Mouse (Mus musculus) hindbrain, embryonic 11.5 days (tissue): ENCODE measurements around the gene Atf7. TPM values are rescaled to one million over a fixed set of nuclear protein-coding genes. Genes with fewer than 3 reads are reported as not detected.

Source experiments
- ATAC-seq: fragments of 200-750 bp; cut with Nextera tagmentation; 2 replicates; pipeline ENCODE4 v1.8.0; 2017; ENCODE audit warnings: mild to moderate bottlenecking, moderate TSS enrichment, moderate library complexity; ENCODE audit not compliant: low FRiP score
- DNase-seq: peaks from one replicate; pipeline ENCODE4 v3.0.0-alpha.2; 2015; ENCODE audit warnings: low spot score
- H3K27ac ChIP-seq: fragments of 300-500 bp; sonication (generic); 2 replicates; pipeline ENCODE4 v1.5.1; 2014; ENCODE audit warnings: mild to moderate bottlenecking, low read depth, low read length
- H3K27me3 ChIP-seq: fragments of 300-500 bp; sonication (generic); 2 replicates; pipeline ENCODE4 v1.6.1; 2014; ENCODE audit warnings: mild to moderate bottlenecking, low read length, moderate library complexity, mixed read lengths; ENCODE audit not compliant: control insufficient read depth, insufficient read depth
- H3K36me3 ChIP-seq: fragments of 300-500 bp; sonication (generic); 2 replicates; pipeline ENCODE4 v1.6.1; 2014; ENCODE audit warnings: mild to moderate bottlenecking, low read length, moderate library complexity, mixed read lengths; ENCODE audit not compliant: control insufficient read depth, insufficient read depth
- H3K4me1 ChIP-seq: fragments of 300-500 bp; sonication (generic); replicated peaks from 2 replicates; pipeline ENCODE4 v1.6.1; 2014; ENCODE audit warnings: low read length, mixed read lengths; ENCODE audit not compliant: control insufficient read depth, insufficient read depth
- H3K4me2 ChIP-seq: fragments of 300-500 bp; sonication (generic); replicated peaks from 2 replicates; pipeline ENCODE4 v1.6.1; 2014; ENCODE audit warnings: mild to moderate bottlenecking, low read depth, low read length
- H3K4me3 ChIP-seq: fragments of 300-500 bp; sonication (generic); 2 replicates; pipeline ENCODE4 v1.5.1; 2014; ENCODE audit warnings: low read depth, low read length
- H3K9ac ChIP-seq: fragments of 300-500 bp; sonication (generic); 2 replicates; pipeline ENCODE4 v1.6.1; 2014; ENCODE audit warnings: low read depth, low read length
- H3K9me3 ChIP-seq: fragments of 300-500 bp; sonication (generic); 2 replicates; pipeline ENCODE4 v1.6.1; 2016; ENCODE audit warnings: low read length; ENCODE audit not compliant: control insufficient read depth
- WGBS: fragments of 180-500 bp; shearing (Covaris S2); extraction: QIAGEN DNeasy Blood & Tissue Kit; methylation state at CpG from one replicate; pipeline ENCODE4 v1.1.7; 2014; 5-methylcytosine and 5-hydroxymethylcytosine counted together
- polyA plus RNA-seq: library from polyadenylated mRNA; unstranded; fragments of >200 nt; fragmentation: Nextera tagmentation; extraction: Ambion mirVana; gene quantifications from 2 replicates; pipeline ENCODE4 v1.2.1, GENCODE M21; 2014

Gene Atf7
- polyA plus RNA-seq, 1 experiment from 2014 or later = 14.7 TPM

DNA sequence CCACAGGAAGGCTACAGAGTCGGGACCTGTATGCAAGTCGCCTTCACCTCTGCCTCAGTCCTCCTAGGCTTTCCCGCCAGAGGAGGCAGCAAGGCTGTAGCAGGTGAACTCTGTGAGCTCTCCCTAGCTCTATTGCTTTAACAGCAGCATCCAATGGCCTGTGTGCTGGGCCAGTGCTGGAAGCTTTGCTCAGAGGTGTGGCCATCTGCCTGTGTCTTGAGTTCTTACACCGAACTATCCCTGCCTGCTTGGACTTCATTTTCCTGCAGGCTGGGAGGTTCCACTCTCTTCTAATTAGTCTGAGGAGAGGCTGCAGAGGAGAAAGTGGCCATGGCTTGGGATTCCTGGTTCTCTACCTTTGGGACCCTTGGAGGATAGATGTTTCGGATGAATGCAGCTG, 113.3 kb downstream of the Atf7 start:
- Histone ChIP-seq H3K9me3 (no peaks in the 10 kb centered on the region), H3K27ac (peak overlapping the region; percentile 94), H3K4me2 (peak overlapping the region; percentile 66), H3K4me3 (no peak overlapping the region), H3K36me3 (no peaks in the 10 kb centered on the region), H3K9ac (peak overlapping the region; percentile 12; the same call in 1 of the 2 replicates), H3K27me3 (no peaks in the 10 kb centered on the region), H3K4me1 (peaks cover 12% of the 10 kb centered on the region)
- no peak for ATAC-seq
- no peak for DNase-seq
- 23% methylated on average over 5 of the region's 5 CpGs for WGBS

DNA sequence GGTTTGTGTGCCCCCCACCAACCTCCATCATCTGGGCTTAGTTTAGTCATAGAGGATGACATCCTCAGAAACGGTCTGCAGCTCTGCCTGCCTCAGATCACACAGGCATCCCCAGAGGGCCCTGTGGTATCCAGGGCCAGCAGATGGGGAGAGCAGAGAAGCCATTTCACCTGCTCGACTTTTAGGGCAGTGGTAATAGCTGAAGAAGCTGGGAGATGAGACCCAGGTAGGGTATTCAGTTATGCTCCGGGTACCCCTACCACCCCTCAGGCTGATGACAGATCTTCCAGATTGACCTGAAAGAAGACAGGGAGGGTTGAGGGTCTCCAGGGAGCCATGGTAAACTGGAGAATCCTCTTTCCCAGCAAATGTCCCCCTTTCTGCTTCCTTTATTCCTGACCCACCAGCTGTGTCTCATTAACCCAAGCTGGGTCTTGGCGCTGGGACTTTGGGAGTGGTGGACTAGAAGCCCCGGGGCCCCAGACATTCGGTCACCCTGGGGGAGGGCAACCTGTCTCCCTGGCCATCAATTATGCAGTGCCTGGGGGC, 113.9 kb downstream of the Atf7 start:
- no peaks in the 10 kb centered on the region for H3K36me3 ChIP-seq
- DNase-seq (peak; percentile 60), ATAC-seq (peak; percentile 41)
- peak overlapping the region; percentile 94 for H3K27ac ChIP-seq
- peak overlapping the region; percentile 12; the same call in 1 of the 2 replicates for H3K9ac ChIP-seq
- 8% methylated on average over 6 of the region's 6 CpGs for WGBS
- peak overlapping the region; percentile 51; the same call in 1 of the 2 replicates for H3K4me3 ChIP-seq
- peaks cover 12% of the 10 kb centered on the region for H3K4me1 ChIP-seq
- peak overlapping the region; percentile 66 for H3K4me2 ChIP-seq
- no peaks in the 10 kb centered on the region for H3K9me3 ChIP-seq
- no peaks in the 10 kb centered on the region for H3K27me3 ChIP-seq

DNA sequence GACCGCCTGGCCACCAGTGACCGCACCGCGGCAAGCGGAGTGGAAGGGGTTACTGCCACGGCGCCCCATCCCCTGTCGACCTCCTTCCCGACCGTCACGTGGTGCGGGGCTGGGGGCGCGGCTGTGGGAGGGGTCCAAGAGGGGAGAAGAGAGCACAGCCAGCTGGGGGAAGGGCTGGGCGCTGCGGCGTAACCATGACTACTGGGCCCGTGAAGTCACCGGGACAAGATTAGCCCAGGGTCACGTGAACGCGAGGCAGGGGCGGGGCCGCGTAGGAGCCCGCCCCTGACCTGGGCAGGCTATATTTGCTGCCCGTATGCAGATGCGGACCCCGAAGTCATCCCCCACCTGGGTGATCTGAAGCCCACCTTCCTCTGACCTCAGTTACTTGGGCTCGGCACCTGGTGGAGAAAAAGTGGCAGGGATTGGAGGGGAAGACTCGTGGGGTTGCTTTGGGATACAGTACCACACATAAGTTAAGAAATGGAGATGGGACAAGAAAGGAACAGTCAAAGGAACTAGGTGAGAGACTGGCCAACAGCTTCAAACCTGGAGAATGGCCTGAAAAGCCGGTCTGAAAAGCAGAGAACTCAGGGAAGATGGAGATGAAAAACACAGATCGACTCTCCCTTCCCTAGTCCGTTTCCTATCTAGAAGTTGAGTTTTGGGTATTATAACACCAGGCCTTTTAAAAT, 114.5 kb downstream of the Atf7 start:
- Histone ChIP-seq H3K4me3 (peak overlapping the region; percentile 51), H3K9me3 (no peaks in the 10 kb centered on the region), H3K27me3 (no peaks in the 10 kb centered on the region), H3K9ac (peak overlapping the region; percentile 55; the same call in 1 of the 2 replicates), H3K4me2 (peak overlapping the region; percentile 66), H3K27ac (peak overlapping the region; percentile 94), H3K4me1 (peaks cover 12% of the 10 kb centered on the region), H3K36me3 (no peaks in the 10 kb centered on the region)
- DNase-seq = peak; percentile 96
- ATAC-seq = peak; percentile 95
- 3% methylated on average over 33 of the region's 34 CpGs for WGBS

DNA sequence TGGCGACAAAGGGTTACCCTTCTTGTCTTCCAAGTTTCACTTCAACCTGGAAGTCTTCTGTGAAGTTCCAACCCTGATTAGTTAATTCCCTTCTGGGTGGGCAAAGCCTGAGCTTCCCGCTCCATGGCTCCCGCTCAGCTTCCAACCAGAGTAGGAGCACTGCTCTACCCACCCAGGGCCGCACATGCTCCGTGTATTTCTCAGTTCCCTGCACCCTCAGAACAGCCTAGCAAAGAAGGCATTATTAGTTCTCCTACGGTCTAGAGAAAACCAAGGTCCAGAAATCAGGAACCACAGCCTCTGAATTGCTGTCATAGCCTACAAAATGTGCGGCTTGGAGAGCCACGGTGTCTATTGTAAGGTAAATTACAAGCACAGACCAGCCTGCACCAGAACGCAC, 115.2 kb downstream of the Atf7 start:
- H3K4me3 ChIP-seq = peak overlapping the region; percentile 51
- H3K27ac ChIP-seq = peak overlapping the region; percentile 94
- peak overlapping the region; percentile 55 for H3K9ac ChIP-seq
- peak overlapping the region; percentile 66 for H3K4me2 ChIP-seq
- H3K4me1 ChIP-seq = peaks cover 10% of the 10 kb centered on the region; the same call in 1 of the 2 replicates
- H3K9me3 ChIP-seq = no peaks in the 10 kb centered on the region
- H3K27me3 ChIP-seq = no peaks in the 10 kb centered on the region
- WGBS = 5% methylated on average over 9 of the region's 9 CpGs
- ATAC-seq (peak; percentile 54), DNase-seq (no peak)
- no peaks in the 10 kb centered on the region for H3K36me3 ChIP-seq

DNA sequence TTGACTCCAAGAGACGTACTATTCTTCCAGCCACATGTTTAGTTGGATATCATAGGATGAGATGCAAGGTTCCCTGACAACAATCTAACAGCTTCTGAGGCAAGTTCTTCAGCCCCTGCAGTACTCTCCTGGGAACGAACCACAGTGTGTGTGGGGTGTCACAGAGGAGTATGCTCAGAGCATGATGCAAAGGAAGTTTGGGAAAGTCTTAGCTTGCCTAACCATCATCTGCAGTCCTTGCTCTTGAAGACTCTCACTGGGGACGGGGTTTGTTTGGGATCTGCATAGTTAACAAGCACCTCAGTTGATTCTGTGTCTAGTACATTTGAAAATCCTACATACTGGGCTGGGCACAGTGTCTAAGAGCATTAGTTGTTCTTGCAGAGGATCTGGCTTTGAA, 116.9 kb downstream of the Atf7 start:
- no peak overlapping the region for H3K4me3 ChIP-seq
- ATAC-seq (no peak), DNase-seq (no peak)
- H3K27me3 ChIP-seq = no peaks in the 10 kb centered on the region
- H3K9ac ChIP-seq = no peak overlapping the region
- peaks cover 9% of the 10 kb centered on the region; the same call in 1 of the 2 replicates for H3K36me3 ChIP-seq
- no peak overlapping the region for H3K4me2 ChIP-seq
- H3K9me3 ChIP-seq = no peaks in the 10 kb centered on the region
- no peak overlapping the region for H3K27ac ChIP-seq
- peaks cover 10% of the 10 kb centered on the region; the same call in 1 of the 2 replicates for H3K4me1 ChIP-seq
- WGBS = 93% methylated on average over 3 of the region's 3 CpGs

DNA sequence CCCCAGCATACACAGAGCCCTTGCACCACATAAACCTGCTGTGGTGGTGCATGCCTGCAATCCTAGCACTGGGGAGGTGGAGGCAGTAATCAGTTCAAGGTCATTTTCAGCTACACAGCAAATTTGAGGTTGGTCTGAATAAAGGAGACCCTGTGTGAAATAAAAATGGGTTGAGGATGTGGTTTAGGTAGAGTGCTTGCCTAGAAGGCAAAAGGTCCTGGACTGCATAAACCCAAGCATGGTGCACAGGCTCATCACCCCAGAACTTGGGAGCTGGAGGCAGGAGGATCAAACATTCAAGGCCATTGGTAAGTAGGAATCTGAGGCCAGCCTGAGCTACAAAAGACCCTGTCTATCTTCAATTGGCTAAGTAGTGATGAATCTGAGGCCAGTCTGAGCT, 117.7 kb downstream of the Atf7 start:
- H3K27ac ChIP-seq = no peak overlapping the region
- H3K9ac ChIP-seq = no peak overlapping the region
- H3K9me3 ChIP-seq = no peaks in the 10 kb centered on the region
- DNase-seq (no peak), ATAC-seq (no peak)
- no peak overlapping the region for H3K4me2 ChIP-seq
- H3K27me3 ChIP-seq = no peaks in the 10 kb centered on the region
- H3K4me1 ChIP-seq = peaks cover 10% of the 10 kb centered on the region; the same call in 1 of the 2 replicates
- H3K4me3 ChIP-seq = no peak overlapping the region
- peaks cover 10% of the 10 kb centered on the region; the same call in 1 of the 2 replicates for H3K36me3 ChIP-seq

DNA sequence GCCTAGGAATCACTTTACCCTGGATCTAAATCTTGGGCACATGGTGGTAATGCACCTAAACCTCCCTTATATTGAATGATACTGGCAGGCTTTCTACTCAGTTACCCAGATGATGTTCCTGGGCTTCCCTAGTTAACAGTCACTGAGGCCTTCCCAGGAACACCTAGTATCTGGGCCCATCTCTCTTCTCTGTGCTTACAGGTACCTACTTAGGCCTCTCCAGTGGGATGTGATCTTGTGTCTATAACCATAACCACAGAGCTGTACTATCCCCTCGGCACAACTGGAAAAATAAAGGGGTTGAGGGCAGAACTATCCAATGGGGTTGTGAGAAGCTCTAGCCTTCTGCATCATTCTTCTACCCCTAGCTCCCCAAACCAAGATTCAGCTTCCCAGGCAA, 118.4 kb downstream of the Atf7 start:
- H3K4me2 ChIP-seq = no peak overlapping the region
- no peak overlapping the region for H3K27ac ChIP-seq
- H3K36me3 ChIP-seq = peaks cover 13% of the 10 kb centered on the region; the same call in 1 of the 2 replicates
- H3K27me3 ChIP-seq = no peaks in the 10 kb centered on the region
- 88% methylated on average over 1 of the region's 1 CpGs for WGBS
- DNase-seq (no peak), ATAC-seq (no peak)
- H3K4me3 ChIP-seq = no peak overlapping the region
- peaks cover 5% of the 10 kb centered on the region; the same call in 1 of the 2 replicates for H3K4me1 ChIP-seq
- H3K9me3 ChIP-seq = no peaks in the 10 kb centered on the region
- H3K9ac ChIP-seq = no peak overlapping the region

DNA sequence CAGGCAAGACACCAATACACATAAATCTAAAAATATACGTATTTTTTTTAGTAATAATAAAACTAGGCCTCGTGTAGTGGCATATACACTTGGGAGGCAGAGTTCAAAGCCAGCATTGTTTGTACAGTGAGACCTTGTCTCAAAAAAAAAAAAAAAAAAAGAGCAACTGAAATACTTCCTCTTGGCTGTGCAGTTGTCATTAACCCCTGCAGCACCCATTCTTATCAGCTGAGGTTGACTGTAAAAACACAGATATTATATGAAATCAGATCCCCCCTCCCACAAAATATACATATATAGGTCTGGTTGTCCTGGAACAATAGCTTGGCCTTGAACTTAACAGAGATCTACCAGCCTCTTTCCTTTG, 118.8 kb downstream of the Atf7 start:
- WGBS = 71% methylated on average over 2 of the region's 2 CpGs

More for the DNA sequence above, 118.8 kb downstream of the Atf7 start:
- H3K9me3 ChIP-seq = no peaks in the 10 kb centered on the region
- H3K36me3 ChIP-seq = peaks cover 13% of the 10 kb centered on the region; the same call in 1 of the 2 replicates
- ATAC-seq (no peak), DNase-seq (no peak)
- peaks cover 3% of the 10 kb centered on the region; the same call in 1 of the 2 replicates for H3K4me1 ChIP-seq
- H3K4me3 ChIP-seq = no peak overlapping the region
- no peak overlapping the region for H3K4me2 ChIP-seq
- H3K27ac ChIP-seq = no peak overlapping the region
- H3K9ac ChIP-seq = no peak overlapping the region
- H3K27me3 ChIP-seq = no peaks in the 10 kb centered on the region
